Mouse (Mus musculus) midbrain, embryonic 11.5 days (tissue): ENCODE data around the gene Stk24. TPM values are rescaled to one million over a fixed set of nuclear protein-coding genes. Genes with fewer than 3 reads are reported as not detected.

Experiments
- ATAC-seq: fragments of 200-750 bp; cut with Nextera tagmentation; 2 replicates; pipeline ENCODE4 v1.8.0; 2017; ENCODE audit warnings: moderate TSS enrichment, moderate library complexity; ENCODE audit not compliant: low FRiP score
- DNase-seq: peaks from one replicate; pipeline ENCODE4 v3.0.0; 2015; ENCODE audit warnings: low spot score; ENCODE audit errors: missing footprints
- H3K27ac ChIP-seq: fragments of 300-500 bp; sonication (generic); 2 replicates; pipeline ENCODE4 v1.5.1; 2014; ENCODE audit warnings: low read depth, low read length
- H3K27me3 ChIP-seq: fragments of 300-500 bp; sonication (generic); 2 replicates; pipeline ENCODE4 v1.6.1; 2014; ENCODE audit warnings: mild to moderate bottlenecking, low read length, moderate library complexity, mixed read lengths; ENCODE audit not compliant: control insufficient read depth, insufficient read depth
- H3K36me3 ChIP-seq: fragments of 300-500 bp; sonication (generic); 2 replicates; pipeline ENCODE4 v1.6.1; 2014; ENCODE audit warnings: mild to moderate bottlenecking, low read length, moderate library complexity, mixed read lengths; ENCODE audit not compliant: control insufficient read depth, insufficient read depth
- H3K4me1 ChIP-seq: fragments of 300-500 bp; sonication (generic); 2 replicates; pipeline ENCODE4 v1.6.1; 2014; ENCODE audit warnings: low read length; ENCODE audit not compliant: control insufficient read depth, insufficient read depth
- H3K4me2 ChIP-seq: fragments of 300-500 bp; sonication (generic); 2 replicates; pipeline ENCODE4 v1.6.1; 2014; ENCODE audit warnings: mild to moderate bottlenecking, moderate library complexity
- H3K4me3 ChIP-seq: fragments of 300-500 bp; sonication (generic); 2 replicates; pipeline ENCODE4 v1.5.1; 2014; ENCODE audit warnings: low read depth, low read length
- H3K9ac ChIP-seq: fragments of 300-500 bp; sonication (generic); 2 replicates; pipeline ENCODE4 v1.6.1; 2014; ENCODE audit warnings: low read length
- H3K9me3 ChIP-seq: fragments of 300-500 bp; sonication (generic); 2 replicates; pipeline ENCODE4 v1.6.1; 2016; ENCODE audit warnings: low read length; ENCODE audit not compliant: control insufficient read depth
- WGBS: fragments of 180-500 bp; shearing (Covaris S2); extraction: QIAGEN DNeasy Blood & Tissue Kit; methylation state at CpG from one replicate; pipeline ENCODE4 v1.1.7; 2014; 5-methylcytosine and 5-hydroxymethylcytosine counted together
- polyA plus RNA-seq: library from polyadenylated mRNA; unstranded; fragments of >200 nt; fragmentation: Nextera tagmentation; extraction: Ambion mirVana; gene quantifications from 2 replicates; pipeline ENCODE4 v1.2.1, GENCODE M21; 2014

Stk24 gene
- polyA plus RNA-seq, 1 experiment from 2014 or later, result 43.5 TPM

GRCm38 (mm10) chr14:121316136-121316535, 63.7 kb downstream of the Stk24 start:
- Histone ChIP-seq H3K27me3 (no peaks in the 10 kb centered on the region), H3K4me3 (no peak overlapping the region), H3K4me1 (peaks cover 2% of the 10 kb centered on the region; the same call in 1 of the 2 replicates), H3K4me2 (no peak overlapping the region), H3K27ac (no peak overlapping the region), H3K9ac (no peak overlapping the region), H3K9me3 (no peaks in the 10 kb centered on the region), H3K36me3 (no peaks in the 10 kb centered on the region)
- DNase-seq, result no peak
- WGBS, result 77% methylated on average over 5 of the region's 5 CpGs
- ATAC-seq, result no peak

GRCm38 (mm10) chr14:121314934-121315333, 64.9 kb downstream of the Stk24 start:
- Histone ChIP-seq H3K4me2 (no peak overlapping the region), H3K9me3 (no peaks in the 10 kb centered on the region), H3K4me3 (no peak overlapping the region), H3K4me1 (peaks cover 2% of the 10 kb centered on the region; the same call in 1 of the 2 replicates), H3K9ac (no peak overlapping the region), H3K27me3 (no peaks in the 10 kb centered on the region), H3K36me3 (no peaks in the 10 kb centered on the region), H3K27ac (no peak overlapping the region)
- 97% methylated on average over 3 of the region's 3 CpGs for WGBS
- DNase-seq (no peak), ATAC-seq (no peak)

- H3K36me3 ChIP-seq, result no peaks in the 10 kb centered on the region
- 96% methylated on average over 10 of the region's 10 CpGs for WGBS
Observed at GRCm38 (mm10) chr14:121313283-121313682, 66.5 kb downstream of the Stk24 start.

GRCm38 (mm10) chr14:121311083-121311482, 68.7 kb downstream of the Stk24 start:
- Histone ChIP-seq H3K9ac (no peak overlapping the region), H3K9me3 (no peaks in the 10 kb centered on the region), H3K4me1 (no peaks in the 10 kb centered on the region; the same call in 1 of the 2 replicates), H3K4me2 (no peak overlapping the region), H3K27me3 (no peaks in the 10 kb centered on the region), H3K27ac (no peak overlapping the region), H3K4me3 (no peak overlapping the region), H3K36me3 (no peaks in the 10 kb centered on the region)
- ATAC-seq, result no peak
- 87% methylated on average over 2 of the region's 2 CpGs for WGBS
- peak; percentile 57 for DNase-seq

More at GRCm38 (mm10) chr14:121313283-121313682, 66.5 kb downstream of the Stk24 start:
- Histone ChIP-seq H3K4me3 (no peak overlapping the region), H3K27ac (no peak overlapping the region), H3K27me3 (no peaks in the 10 kb centered on the region), H3K9me3 (no peaks in the 10 kb centered on the region), H3K4me1 (peaks cover 2% of the 10 kb centered on the region; the same call in 1 of the 2 replicates), H3K9ac (no peak overlapping the region), H3K4me2 (no peak overlapping the region)
- no peak for DNase-seq
- no peak for ATAC-seq

GRCm38 (mm10) chr14:121310325-121311080, 69.3 kb downstream of the Stk24 start:
- H3K36me3 ChIP-seq, result no peaks in the 10 kb centered on the region
- no peak overlapping the region for H3K9ac ChIP-seq
- no peak overlapping the region for H3K4me3 ChIP-seq
- 84% methylated on average over 6 of the region's 6 CpGs for WGBS
- ATAC-seq (no peak), DNase-seq (no peak)
- no peak overlapping the region for H3K4me2 ChIP-seq
- no peaks in the 10 kb centered on the region for H3K9me3 ChIP-seq
- H3K4me1 ChIP-seq, result 0 out of 2 replicates have a peak, but pooled peaks cover 2% of the 10 kb centered on the region
- H3K27ac ChIP-seq, result no peak overlapping the region
- H3K27me3 ChIP-seq, result no peaks in the 10 kb centered on the region

GRCm38 (mm10) chr14:121309909-121310308, 69.9 kb downstream of the Stk24 start:
- Histone ChIP-seq H3K4me2 (no peak overlapping the region), H3K4me1 (0 out of 2 replicates have a peak, but pooled peaks cover 2% of the 10 kb centered on the region), H3K36me3 (no peaks in the 10 kb centered on the region), H3K27me3 (no peaks in the 10 kb centered on the region), H3K9ac (no peak overlapping the region), H3K9me3 (no peaks in the 10 kb centered on the region), H3K4me3 (no peak overlapping the region), H3K27ac (no peak overlapping the region)
- 82% methylated on average over 3 of the region's 3 CpGs for whole genome bisulfite sequencing
- DNase-seq (no peak), ATAC-seq (no peak)

GRCm38 (mm10) chr14:121305316-121306064, 74.3 kb downstream of the Stk24 start:
- Histone ChIP-seq H3K4me1 (0 out of 2 replicates have a peak, but pooled peaks cover 2% of the 10 kb centered on the region), H3K9ac (no peak overlapping the region), H3K36me3 (no peaks in the 10 kb centered on the region), H3K4me3 (no peak overlapping the region), H3K9me3 (no peaks in the 10 kb centered on the region), H3K4me2 (no peak overlapping the region), H3K27ac (no peak overlapping the region), H3K27me3 (no peaks in the 10 kb centered on the region)
- DNase-seq (no peak), ATAC-seq (no peak)
- 62% methylated on average over 8 of the region's 8 CpGs for WGBS

- DNase-seq (no peak), ATAC-seq (0 out of 2 replicates have a peak, but pooled peaks have one; percentile 42)
- H3K9ac ChIP-seq, result no peak overlapping the region
- H3K27ac ChIP-seq, result no peak overlapping the region
- H3K4me3 ChIP-seq, result no peak overlapping the region
- no peaks in the 10 kb centered on the region for H3K9me3 ChIP-seq
- H3K27me3 ChIP-seq, result no peaks in the 10 kb centered on the region
- 0 out of 2 replicates have a peak, but pooled peaks cover 2% of the 10 kb centered on the region for H3K4me1 ChIP-seq
- H3K36me3 ChIP-seq, result no peaks in the 10 kb centered on the region
- no peak overlapping the region for H3K4me2 ChIP-seq
- WGBS, result 56% methylated on average over 7 of the region's 7 CpGs
Observed at GRCm38 (mm10) chr14:121304523-121304922, 75.3 kb downstream of the Stk24 start.

GRCm38 (mm10) chr14:121299093-121299492, 80.7 kb downstream of the Stk24 start:
- Histone ChIP-seq H3K4me1 (no peaks in the 10 kb centered on the region), H3K36me3 (0 out of 2 replicates have a peak, but pooled peaks cover 2% of the 10 kb centered on the region), H3K4me3 (no peak overlapping the region), H3K9me3 (no peaks in the 10 kb centered on the region), H3K27ac (no peak overlapping the region), H3K27me3 (no peaks in the 10 kb centered on the region), H3K9ac (no peak overlapping the region), H3K4me2 (no peak overlapping the region)
- 96% methylated on average over 9 of the region's 9 CpGs for WGBS
- DNase-seq (no peak), ATAC-seq (no peak)
